Mouse (Mus musculus): Measurements from ENCODE around the gene Dnmt3a. TPM values are rescaled to one million over a fixed set of nuclear protein-coding genes. Genes with fewer than 3 reads are reported as not detected.

Dnmt3a gene
- total RNA-seq, 2 experiments from 2014 or later = 99.8 to 116 TPM

GRCm38 (mm10) chr12:3808396-3808981 is 2.7 kb downstream of the Dnmt3a start:
- DNase-seq (ENCODE audit: extremely low spot score in 1 of 2, low spot score in 2 of 2) = peak in 1 of 2 experiments; percentile 31
- TF ChIP-seq CTCF (IDR thresholded peaks at IDR 0.05) = no peak
- Histone ChIP-seq H3K4me3 (peak overlapping the region; percentile 87), H3K27ac (peak overlapping the region; percentile 92)
- intact Hi-C loops (cut with DNase I) = loop anchor here (5.0 kb wide), 1 partner anchor 64 kb away; no protein-coding TSS in a partner anchor

- Histone ChIP-seq H3K4me3 (no peak overlapping the region), H3K27ac (no peak overlapping the region; the same call in 1 of the 2 replicates)
- DNase-seq (ENCODE audit: extremely low spot score in 1 of 2, low spot score in 2 of 2) = no peak
- intact Hi-C loops (cut with DNase I) = loop anchor here (5.0 kb wide), 1 partner anchor 63 kb away; no protein-coding TSS in a partner anchor
- TF ChIP-seq CTCF (IDR thresholded peaks at IDR 0.05) = no peak
Observed at GRCm38 (mm10) chr12:3809520-3810180, 3.8 kb downstream of the Dnmt3a start.

- TF ChIP-seq CTCF (IDR thresholded peaks at IDR 0.05) = no peak
- peak overlapping the region; percentile 50 for H3K27ac ChIP-seq
- H3K4me3 ChIP-seq = 0 out of 2 replicates have a peak overlapping the region, but pooled peaks have one; percentile 15
- intact Hi-C loops (cut with DNase I) = no loop called here
- no peak for DNase-seq (ENCODE audit: extremely low spot score in 1 of 2, low spot score in 2 of 2)
Observed at GRCm38 (mm10) chr12:3810455-3810854, 4.6 kb downstream of the Dnmt3a start.

GRCm38 (mm10) chr12:3811596-3811995 is 5.8 kb downstream of the Dnmt3a start:
- TF ChIP-seq CTCF (IDR thresholded peaks at IDR 0.05) = no peak
- H3K27ac ChIP-seq = peak overlapping the region; percentile 52; the same call in 1 of the 2 replicates
- H3K4me3 ChIP-seq = no peak overlapping the region
- DNase-seq (ENCODE audit: extremely low spot score in 1 of 2, low spot score in 2 of 2) = no peak
- intact Hi-C loops (cut with DNase I) = no loop called here

GRCm38 (mm10) chr12:3812251-3812650 is 6.4 kb downstream of the Dnmt3a start:
- Histone ChIP-seq H3K27ac (peak overlapping the region; percentile 9; the same call in 1 of the 2 replicates), H3K4me3 (no peak overlapping the region)
- no peak for DNase-seq (ENCODE audit: extremely low spot score in 1 of 2, low spot score in 2 of 2)
- TF ChIP-seq CTCF (IDR thresholded peaks at IDR 0.05) = no peak
- intact Hi-C loops (cut with DNase I) = no loop called here

- no peak for TF ChIP-seq CTCF (IDR thresholded peaks at IDR 0.05)
- no peak for DNase-seq (ENCODE audit: extremely low spot score in 1 of 2, low spot score in 2 of 2)
- Histone ChIP-seq H3K27ac (no peak overlapping the region), H3K4me3 (no peak overlapping the region)
- intact Hi-C loops (cut with DNase I) = no loop called here
Observed at GRCm38 (mm10) chr12:3813138-3813537, 7.3 kb downstream of the Dnmt3a start.

- no peak for DNase-seq (ENCODE audit: extremely low spot score in 1 of 2, low spot score in 2 of 2)
- intact Hi-C loops (cut with DNase I) = no loop called here
- Histone ChIP-seq H3K4me3 (no peak overlapping the region), H3K27ac (peak overlapping the region; percentile 11; the same call in 1 of the 2 replicates)
- no peak for TF ChIP-seq CTCF (IDR thresholded peaks at IDR 0.05)
Observed at GRCm38 (mm10) chr12:3815386-3815785, 9.6 kb downstream of the Dnmt3a start.

GRCm38 (mm10) chr12:3817033-3817432 is 11.2 kb downstream of the Dnmt3a start:
- Histone ChIP-seq H3K4me3 (peak overlapping the region; percentile 29), H3K27ac (peak overlapping the region; percentile 77)
- peak; percentile 41 for TF ChIP-seq CTCF (IDR thresholded peaks at IDR 0.05)
- intact Hi-C loops (cut with DNase I) = no loop called here
- DNase-seq (ENCODE audit: extremely low spot score in 1 of 2, low spot score in 2 of 2) = peak; percentile 70 to 78

GRCm38 (mm10) chr12:3817566-3817965 is 11.8 kb downstream of the Dnmt3a start:
- Histone ChIP-seq H3K27ac (peak overlapping the region; percentile 77), H3K4me3 (peak overlapping the region; percentile 29)
- DNase-seq (ENCODE audit: extremely low spot score in 1 of 2, low spot score in 2 of 2) = no peak
- TF ChIP-seq CTCF (IDR thresholded peaks at IDR 0.05) = no peak
- intact Hi-C loops (cut with DNase I) = no loop called here

- H3K27ac ChIP-seq = peak overlapping the region; percentile 40; the same call in 1 of the 2 replicates
- intact Hi-C loops (cut with DNase I) = no loop called here
- TF ChIP-seq CTCF (IDR thresholded peaks at IDR 0.05) = no peak
- 0 out of 2 replicates have a peak overlapping the region, but pooled peaks have one; percentile 9 for H3K4me3 ChIP-seq
- DNase-seq (ENCODE audit: extremely low spot score in 1 of 2, low spot score in 2 of 2) = no peak
Observed at GRCm38 (mm10) chr12:3819899-3820298, 14.1 kb downstream of the Dnmt3a start.

- TF ChIP-seq CTCF (IDR thresholded peaks at IDR 0.05) = no peak
- intact Hi-C loops (cut with DNase I) = no loop called here
- peak overlapping the region; percentile 51; the same call in 1 of the 2 replicates for H3K27ac ChIP-seq
- peak; percentile 60 to 74 for DNase-seq (ENCODE audit: extremely low spot score in 1 of 2, low spot score in 2 of 2)
- no peak overlapping the region for H3K4me3 ChIP-seq
Observed at GRCm38 (mm10) chr12:3823408-3823807, 17.6 kb downstream of the Dnmt3a start.

Measured in left cerebral cortex, adult 2 months (tissue).